In genomic region chr12:117251663-117252425, GRCm38 (mm10) we compare ENCODE assay signal across 10 mouse cellular contexts.
DNase-seq lines count a peak whose midpoint lies in the region; ATAC-seq and TF ChIP-seq lines count a peak whose summit lies in the region.
"Had no signal": no experiment of that assay in that cellular context is flagged by ENCODE, and none has a peak within 500 bp of the region (broad histone marks: within the 10 kb centered on the region; RNA-seq: fewer than 3 reads in every experiment).

No protein-coding gene starts in this region.

- H3K36me3 ChIP-seq in liver, postnatal 0 days (replicated peaks; ENCODE audit: insufficient read depth, low read length) = no peaks in the 10 kb centered on the region
- H3K36me3 ChIP-seq: hindbrain, embryonic 15.5 days had no signal

- no peaks in the 10 kb centered on the region for H3K27me3 ChIP-seq in liver, postnatal 0 days (ENCODE audit: insufficient read depth, low read length)
- H3K27me3 ChIP-seq: hindbrain, embryonic 15.5 days had no signal

- 28% methylated on average over 11 of the region's 11 CpGs for WGBS in liver, postnatal 0 days (ENCODE audit: insufficient replicate concordance)

- no peak overlapping the region for H3K4me3 ChIP-seq in liver, postnatal 0 days (ENCODE audit: low read depth, low read length)
- H3K4me3 ChIP-seq: hindbrain, embryonic 15.5 days had no signal

- TF ChIP-seq EP300 in liver, postnatal 0 days (IDR thresholded peaks at IDR 0.05; ENCODE audit: low read depth) = no peak

- TF ChIP-seq POLR2A in brain, embryonic 14.5 days (IDR thresholded peaks at IDR 0.05; ENCODE audit: borderline replicate concordance, extremely low read depth, insufficient read depth, insufficient read length, poor library complexity, severe bottlenecking) = no peak

- H3K27ac ChIP-seq in liver, postnatal 0 days (ENCODE audit: low read depth) = no peak overlapping the region; the same call in 1 of the 2 replicates
- H3K27ac ChIP-seq: hindbrain, embryonic 15.5 days had no signal

- TF ChIP-seq CTCF in brain, embryonic 14.5 days (IDR thresholded peaks at IDR 0.05; ENCODE audit: borderline replicate concordance, extremely low read depth, insufficient read depth, insufficient read length) = no peak
- TF ChIP-seq CTCF in liver, postnatal 0 days (IDR thresholded peaks at IDR 0.05; ENCODE audit: low read depth) = no peak

- H3K9me3 ChIP-seq in liver, postnatal 0 days (ENCODE audit: low read length) = no peaks in the 10 kb centered on the region
- H3K9me3 ChIP-seq: hindbrain, embryonic 15.5 days had no signal

- no peak overlapping the region for H3K9ac ChIP-seq in liver, postnatal 0 days (replicated peaks)
- H3K9ac ChIP-seq: hindbrain, embryonic 15.5 days had no signal

- DNase-seq in brain, embryonic 14.5 days (ENCODE audit: low read depth) = peak; percentile 75
- peak; percentile 79 for DNase-seq in c-Kit-positive CD71-positive TER-119-negative erythroid progenitor cells, embryonic 14.5 days (ENCODE audit: low read depth)
- DNase-seq in liver, postnatal 0 days = no peak
- no peak for DNase-seq in right cerebral cortex, postnatal 36 days (ENCODE audit: low spot score in 2 of 2)
- DNase-seq in urinary bladder, postnatal 14 days (ENCODE audit: low spot score) = no peak
- no peak for DNase-seq in gastrocnemius, adult 8-10 months (ENCODE audit: low spot score in 2 of 2)
- DNase-seq: layer of hippocampus, postnatal 36 days; thymus, postnatal 4 days had no signal

- no peaks in the 10 kb centered on the region for H3K4me1 ChIP-seq in liver, postnatal 0 days (ENCODE audit: insufficient read depth)

- peak; percentile 39 for ATAC-seq in hematopoietic stem cell, adult 5-6 weeks (replicated peaks in 1 of 2; ENCODE audit: insufficient read depth in 1 of 2, low FRiP score in 2 of 2, low TSS enrichment in 1 of 2, low read depth in 1 of 2, poor library complexity in 2 of 2, severe bottlenecking in 2 of 2)
- peak; percentile 73 for ATAC-seq in liver, postnatal 0 days

- H3K4me2 ChIP-seq in liver, postnatal 0 days (ENCODE audit: low read depth, low read length) = no peak overlapping the region
- H3K4me2 ChIP-seq: hindbrain, embryonic 15.5 days had no signal

Comparison
In these comparisons a context has a peak if more than half of its experiments do, and no peak if none do; other contexts are left out.
1. DNase-seq: peak in brain, embryonic 14.5 days (single experiment) and c-Kit-positive CD71-positive TER-119-negative erythroid progenitor cells, embryonic 14.5 days (single experiment); none in liver, postnatal 0 days (single experiment), right cerebral cortex, postnatal 36 days (0 of 2), urinary bladder, postnatal 14 days (single experiment) and gastrocnemius, adult 8-10 months (0 of 2).